Mouse (Mus musculus) erythroblast, embryonic 14.5 days (primary cell): ENCODE results near the gene Itm2b. TPM values are rescaled to one million over a fixed set of nuclear protein-coding genes. Genes with fewer than 3 reads are reported as not detected.

ENCODE experiments used
- H3K27me3 ChIP-seq: 2 replicates; pipeline ENCODE4 v1.6.1; 2012; ENCODE audit warnings: inconsistent platforms; ENCODE audit not compliant: control insufficient read depth
- H3K36me3 ChIP-seq: 2 replicates; pipeline ENCODE4 v1.6.1; 2012; ENCODE audit warnings: mild to moderate bottlenecking, inconsistent platforms; ENCODE audit not compliant: control insufficient read depth
- H3K4me1 ChIP-seq: 2 replicates; pipeline ENCODE4 v1.6.1; 2012; ENCODE audit warnings: inconsistent platforms; ENCODE audit not compliant: control insufficient read depth
- H3K4me3 ChIP-seq: replicated peaks from 2 replicates; pipeline ENCODE3; 2012; ENCODE audit warnings: moderate library complexity, mild to moderate bottlenecking, inconsistent platforms
- H3K9me3 ChIP-seq: 2 replicates; pipeline ENCODE4 v1.6.1; 2012; ENCODE audit warnings: low read length, inconsistent platforms, mixed read lengths; ENCODE audit not compliant: control insufficient read depth
- GATA1 ChIP-seq: IDR thresholded peaks from 2 replicates; pipeline ENCODE4 v1.6.1; 2012; ENCODE audit warnings: low read length, inconsistent platforms, mixed read lengths
- TAL1 ChIP-seq: IDR thresholded peaks from 3 replicates; pipeline ENCODE4 v1.6.1; 2012; ENCODE audit warnings: low read length, inconsistent platforms, mixed read lengths
- polyA plus RNA-seq: library from polyadenylated mRNA; stranded (reverse); fragments of >175 nt; gene quantifications from 2 replicates; pipeline ENCODE4 v1.2.3, GENCODE M21; 2012

Itm2b gene
- polyA plus RNA-seq, 1 experiment, result 10.0 TPM

- Histone ChIP-seq H3K9me3 (no peaks in the 10 kb centered on the region), H3K36me3 (no peaks in the 10 kb centered on the region), H3K27me3 (no peaks in the 10 kb centered on the region), H3K4me1 (peaks cover 2% of the 10 kb centered on the region; the same call in 1 of the 2 replicates), H3K4me3 (no peak overlapping the region)
- TF ChIP-seq GATA1 (no peak), TAL1 (no peak)
Measured at GRCm38 (mm10) chr14:73416511-73416910, 31.4 kb upstream of the Itm2b start.

- H3K4me3 ChIP-seq, result no peak overlapping the region
Measured at GRCm38 (mm10) chr14:73415376-73416035, 30.4 kb upstream of the Itm2b start.

GRCm38 (mm10) chr14:73411729-73412128, 26.6 kb upstream of the Itm2b start:
- H3K4me1 ChIP-seq, result no peaks in the 10 kb centered on the region
- TF ChIP-seq TAL1 (no peak), GATA1 (no peak)

More at GRCm38 (mm10) chr14:73415376-73416035, 30.4 kb upstream of the Itm2b start:
- Histone ChIP-seq H3K36me3 (no peaks in the 10 kb centered on the region), H3K27me3 (no peaks in the 10 kb centered on the region), H3K9me3 (no peaks in the 10 kb centered on the region), H3K4me1 (peaks cover 2% of the 10 kb centered on the region; the same call in 1 of the 2 replicates)
- TF ChIP-seq TAL1 (no peak), GATA1 (no peak)

GRCm38 (mm10) chr14:73410083-73410482, 25.0 kb upstream of the Itm2b start:
- H3K4me1 ChIP-seq, result no peaks in the 10 kb centered on the region
- H3K27me3 ChIP-seq, result no peaks in the 10 kb centered on the region
- H3K36me3 ChIP-seq, result no peaks in the 10 kb centered on the region
- H3K4me3 ChIP-seq, result no peak overlapping the region
- H3K9me3 ChIP-seq, result no peaks in the 10 kb centered on the region
- TF ChIP-seq GATA1 (no peak), TAL1 (no peak)

More at GRCm38 (mm10) chr14:73411729-73412128, 26.6 kb upstream of the Itm2b start:
- H3K27me3 ChIP-seq, result no peaks in the 10 kb centered on the region
- no peaks in the 10 kb centered on the region for H3K36me3 ChIP-seq
- H3K4me3 ChIP-seq, result no peak overlapping the region
- H3K9me3 ChIP-seq, result no peaks in the 10 kb centered on the region

- H3K4me3 ChIP-seq, result no peak overlapping the region
- TF ChIP-seq GATA1 (no peak), TAL1 (no peak)
- no peaks in the 10 kb centered on the region for H3K36me3 ChIP-seq
- no peaks in the 10 kb centered on the region for H3K9me3 ChIP-seq
- H3K27me3 ChIP-seq, result no peaks in the 10 kb centered on the region
- H3K4me1 ChIP-seq, result peaks cover 2% of the 10 kb centered on the region; the same call in 1 of the 2 replicates
Measured at GRCm38 (mm10) chr14:73408223-73408845, 23.2 kb upstream of the Itm2b start.

- H3K36me3 ChIP-seq, result no peaks in the 10 kb centered on the region
- H3K4me1 ChIP-seq, result peaks cover 13% of the 10 kb centered on the region
- H3K4me3 ChIP-seq, result no peak overlapping the region
- no peaks in the 10 kb centered on the region for H3K27me3 ChIP-seq
- H3K9me3 ChIP-seq, result no peaks in the 10 kb centered on the region
- TF ChIP-seq TAL1, result no peak
- TF ChIP-seq GATA1, result no peak
Measured at GRCm38 (mm10) chr14:73404016-73404415, 18.9 kb upstream of the Itm2b start.

- H3K4me1 ChIP-seq, result peaks cover 17% of the 10 kb centered on the region
- no peak overlapping the region for H3K4me3 ChIP-seq
- H3K27me3 ChIP-seq, result no peaks in the 10 kb centered on the region
- no peak for TF ChIP-seq TAL1
- TF ChIP-seq GATA1, result no peak
- H3K36me3 ChIP-seq, result no peaks in the 10 kb centered on the region
- no peaks in the 10 kb centered on the region for H3K9me3 ChIP-seq
Measured at GRCm38 (mm10) chr14:73403351-73403750, 18.3 kb upstream of the Itm2b start.

GRCm38 (mm10) chr14:73402296-73403035, 17.4 kb upstream of the Itm2b start:
- H3K36me3 ChIP-seq, result no peaks in the 10 kb centered on the region
- peaks cover 18% of the 10 kb centered on the region for H3K4me1 ChIP-seq
- no peak overlapping the region for H3K4me3 ChIP-seq
- H3K27me3 ChIP-seq, result no peaks in the 10 kb centered on the region
- H3K9me3 ChIP-seq, result no peaks in the 10 kb centered on the region
- TF ChIP-seq TAL1 (no peak), GATA1 (no peak)

- H3K4me1 ChIP-seq, result peaks cover 18% of the 10 kb centered on the region
- H3K9me3 ChIP-seq, result no peaks in the 10 kb centered on the region
- TF ChIP-seq GATA1 (no peak), TAL1 (no peak)
- H3K4me3 ChIP-seq, result no peak overlapping the region
- no peaks in the 10 kb centered on the region for H3K27me3 ChIP-seq
- no peaks in the 10 kb centered on the region for H3K36me3 ChIP-seq
Measured at GRCm38 (mm10) chr14:73401408-73401807, 16.3 kb upstream of the Itm2b start.
